Mouse (Mus musculus) lung, embryonic 14.5 days (tissue): ENCODE measurements at regions not wholly inside any gene's neighbourhood (a gene's known extent, or its start where the extent isn't known, plus 50 kb on each side); places are given as distances from the start of the nearest gene placed in this dataset.
A peak's percentile ranks its signal among the peaks of the same experiment; 100 is the strongest.

Source experiments
- ATAC-seq: fragments of 200-750 bp; cut with Nextera tagmentation; 2 replicates; pipeline ENCODE4 v1.8.0; 2017; ENCODE audit warnings: mild to moderate bottlenecking, moderate TSS enrichment, moderate library complexity; ENCODE audit not compliant: insufficient read depth
- DNase-seq: peaks from one replicate; pipeline ENCODE4 v3.0.0-alpha.2; 2015
- H3K27ac ChIP-seq: fragments of 300-500 bp; sonication (generic); 2 replicates; pipeline ENCODE4 v1.5.1; 2014; ENCODE audit warnings: low read depth, mild to moderate bottlenecking, moderate library complexity
- H3K27me3 ChIP-seq: fragments of 300-500 bp; sonication (generic); 2 replicates; pipeline ENCODE4 v1.6.1; 2014; ENCODE audit warnings: low read length, control low read depth; ENCODE audit not compliant: insufficient read depth
- H3K36me3 ChIP-seq: fragments of 300-500 bp; sonication (generic); 2 replicates; pipeline ENCODE4 v1.6.1; 2014; ENCODE audit warnings: control low read depth; ENCODE audit not compliant: insufficient read depth
- H3K4me1 ChIP-seq: fragments of 300-500 bp; sonication (generic); 2 replicates; pipeline ENCODE4 v1.6.1; 2014; ENCODE audit warnings: antibody characterized with exemption, control low read depth; ENCODE audit not compliant: insufficient read depth
- H3K4me2 ChIP-seq: fragments of 300-500 bp; sonication (generic); 2 replicates; pipeline ENCODE4 v1.6.1; 2014; ENCODE audit warnings: mild to moderate bottlenecking
- H3K4me3 ChIP-seq: fragments of 300-500 bp; sonication (generic); 2 replicates; pipeline ENCODE4 v1.5.1; 2014; ENCODE audit warnings: low read depth, low read length
- H3K9ac ChIP-seq: fragments of 300-500 bp; sonication (generic); 2 replicates; pipeline ENCODE4 v1.6.1; 2014
- H3K9me3 ChIP-seq: fragments of 300-500 bp; sonication (generic); 2 replicates; pipeline ENCODE4 v1.6.1; 2016; ENCODE audit warnings: low read depth, low read length, control low read depth
- CTCF ChIP-seq: IDR thresholded peaks from 2 replicates; pipeline ENCODE4 v1.5.1; 2016; ENCODE audit warnings: antibody characterized with exemption, low read depth
- WGBS: fragments of 180-500 bp; shearing (Covaris S2); extraction: QIAGEN DNeasy Blood & Tissue Kit; methylation state at CpG from one replicate; pipeline ENCODE4 v1.1.7; 2014; 5-methylcytosine and 5-hydroxymethylcytosine counted together

- no peaks in the 10 kb centered on the region for H3K27me3 ChIP-seq
- no peak overlapping the region for H3K4me2 ChIP-seq
- ATAC-seq (no peak), DNase-seq (peak; percentile 14)
- peaks cover 3% of the 10 kb centered on the region; the same call in 1 of the 2 replicates for H3K4me1 ChIP-seq
- H3K9ac ChIP-seq, result no peak overlapping the region
- H3K4me3 ChIP-seq, result no peak overlapping the region
- no peak overlapping the region for H3K27ac ChIP-seq
- TF ChIP-seq CTCF, result no peak
- H3K9me3 ChIP-seq, result no peaks in the 10 kb centered on the region
- 40% methylated on average over 2 of the region's 2 CpGs for WGBS
- no peaks in the 10 kb centered on the region for H3K36me3 ChIP-seq
Measured at GRCm38 (mm10) chr7:83486156-83486750, 98.5 kb upstream of the Tmc3 start.

GRCm38 (mm10) chr7:83489790-83490189 is 94.9 kb upstream of the Tmc3 start:
- H3K27ac ChIP-seq, result no peak overlapping the region
- peak; percentile 80 for DNase-seq
- no peaks in the 10 kb centered on the region for H3K9me3 ChIP-seq
- H3K36me3 ChIP-seq, result no peaks in the 10 kb centered on the region
- ATAC-seq, result peak; percentile 63
- no peak overlapping the region for H3K4me2 ChIP-seq
- no peaks in the 10 kb centered on the region for H3K27me3 ChIP-seq
- no peak overlapping the region for H3K4me3 ChIP-seq
- H3K9ac ChIP-seq, result no peak overlapping the region
- WGBS, result 60% methylated on average over 1 of the region's 1 CpGs
- peak; percentile 92 for TF ChIP-seq CTCF
- no peaks in the 10 kb centered on the region for H3K4me1 ChIP-seq

GRCm38 (mm10) chr7:83504996-83505645 is 79.6 kb upstream of the Tmc3 start:
- DNase-seq, result no peak
- WGBS, result 65% methylated on average over 2 of the region's 2 CpGs
- no peaks in the 10 kb centered on the region for H3K9me3 ChIP-seq

GRCm38 (mm10) chr7:83516295-83516694 is 68.4 kb upstream of the Tmc3 start:
- Histone ChIP-seq H3K27me3 (no peaks in the 10 kb centered on the region), H3K4me3 (no peak overlapping the region), H3K9me3 (no peaks in the 10 kb centered on the region), H3K36me3 (no peaks in the 10 kb centered on the region), H3K4me1 (no peaks in the 10 kb centered on the region), H3K27ac (no peak overlapping the region), H3K4me2 (no peak overlapping the region), H3K9ac (no peak overlapping the region)
- DNase-seq (peak; percentile 38), ATAC-seq (peak; percentile 31; the same call in 1 of the 2 replicates)
- no peak for TF ChIP-seq CTCF
- WGBS, result 32% methylated on average over 4 of the region's 4 CpGs

More at GRCm38 (mm10) chr7:83504996-83505645, 79.6 kb upstream of the Tmc3 start:
- ATAC-seq, result no peak
- no peak overlapping the region for H3K4me3 ChIP-seq
- H3K27ac ChIP-seq, result no peak overlapping the region
- H3K36me3 ChIP-seq, result no peaks in the 10 kb centered on the region
- no peaks in the 10 kb centered on the region for H3K4me1 ChIP-seq
- no peak overlapping the region for H3K4me2 ChIP-seq
- TF ChIP-seq CTCF, result no peak
- no peaks in the 10 kb centered on the region for H3K27me3 ChIP-seq
- no peak overlapping the region for H3K9ac ChIP-seq

- ATAC-seq (no peak), DNase-seq (no peak)
- TF ChIP-seq CTCF, result no peak
- Histone ChIP-seq H3K27ac (no peak overlapping the region), H3K27me3 (no peaks in the 10 kb centered on the region), H3K9ac (no peak overlapping the region), H3K4me1 (no peaks in the 10 kb centered on the region), H3K36me3 (no peaks in the 10 kb centered on the region), H3K4me2 (no peak overlapping the region), H3K4me3 (no peak overlapping the region), H3K9me3 (no peaks in the 10 kb centered on the region)
- WGBS, result 75% methylated on average over 7 of the region's 7 CpGs
Measured at GRCm38 (mm10) chr7:83521511-83521910, 63.2 kb upstream of the Tmc3 start.
